Mouse (Mus musculus) liver, embryonic 15.5 days (tissue): ENCODE measurements around the gene Ran. TPM values are rescaled to one million over a fixed set of nuclear protein-coding genes. Genes with fewer than 3 reads are reported as not detected.

Experiments
- ATAC-seq: fragments of 200-750 bp; cut with Nextera tagmentation; 2 replicates; pipeline ENCODE4 v1.8.0; 2017; ENCODE audit warnings: moderate number of reproducible peaks, mild to moderate bottlenecking, moderate library complexity; ENCODE audit not compliant: insufficient read depth
- H3K27ac ChIP-seq: fragments of 300-500 bp; sonication (generic); replicated peaks from 2 replicates; pipeline ENCODE4 v1.5.1; 2015; ENCODE audit warnings: mild to moderate bottlenecking, inconsistent platforms
- H3K27me3 ChIP-seq: fragments of 300-500 bp; sonication (generic); 2 replicates; pipeline ENCODE4 v1.6.1; 2015; ENCODE audit warnings: mild to moderate bottlenecking, inconsistent platforms
- H3K36me3 ChIP-seq: fragments of 300-500 bp; sonication (generic); replicated peaks from 2 replicates; pipeline ENCODE4 v1.6.1; 2015; ENCODE audit warnings: moderate library complexity, mild to moderate bottlenecking, inconsistent platforms
- H3K4me1 ChIP-seq: fragments of 300-500 bp; sonication (generic); replicated peaks from 2 replicates; pipeline ENCODE4 v1.6.1; 2015; ENCODE audit warnings: inconsistent platforms
- H3K4me2 ChIP-seq: fragments of 300-500 bp; sonication (generic); 2 replicates; pipeline ENCODE4 v1.6.1; 2015; ENCODE audit warnings: moderate library complexity, mild to moderate bottlenecking, inconsistent platforms
- H3K4me3 ChIP-seq: fragments of 300-500 bp; sonication (generic); replicated peaks from 2 replicates; pipeline ENCODE4 v1.5.1; 2015; ENCODE audit warnings: mild to moderate bottlenecking, inconsistent platforms
- H3K9ac ChIP-seq: fragments of 300-500 bp; sonication (generic); 2 replicates; pipeline ENCODE4 v1.6.1; 2015; ENCODE audit warnings: moderate library complexity, mild to moderate bottlenecking, inconsistent platforms
- H3K9me3 ChIP-seq: fragments of 300-500 bp; sonication (generic); replicated peaks from 2 replicates; pipeline ENCODE4 v1.6.1; 2016; ENCODE audit warnings: inconsistent platforms
- WGBS: fragments of 180-500 bp; shearing (Covaris S2); methylation state at CpG from one replicate; pipeline ENCODE4 v1.1.7; 2015; ENCODE audit warnings: mixed read lengths; ENCODE audit not compliant: insufficient replicate concordance; 5-methylcytosine and 5-hydroxymethylcytosine counted together
- polyA plus RNA-seq: library from polyadenylated mRNA; unstranded; fragments of >200 nt; fragmentation: Nextera tagmentation; extraction: Ambion mirVana; gene quantifications from 2 replicates; pipeline ENCODE4 v1.2.1, GENCODE M21; 2015

The Ran gene
- polyA plus RNA-seq, 1 experiment from 2014 or later: 412 TPM

- Histone ChIP-seq H3K9ac (no peak overlapping the region), H3K9me3 (no peaks in the 10 kb centered on the region), H3K4me2 (no peak overlapping the region), H3K4me3 (no peak overlapping the region), H3K27ac (no peak overlapping the region), H3K27me3 (no peaks in the 10 kb centered on the region), H3K36me3 (no peaks in the 10 kb centered on the region), H3K4me1 (no peaks in the 10 kb centered on the region)
- ATAC-seq: no peak
- 60% methylated on average over 26 of the region's 26 CpGs for WGBS
Observed at GRCm38 (mm10) chr5:129045641-129046580, 26.0 kb downstream of the Ran start.

GRCm38 (mm10) chr5:129049372-129049771 lies 29.5 kb downstream of the Ran start:
- Histone ChIP-seq H3K4me3 (no peak overlapping the region), H3K27ac (no peak overlapping the region), H3K9ac (no peak overlapping the region), H3K36me3 (no peaks in the 10 kb centered on the region), H3K27me3 (peaks cover 8% of the 10 kb centered on the region; the same call in 1 of the 2 replicates), H3K4me2 (no peak overlapping the region), H3K4me1 (no peaks in the 10 kb centered on the region), H3K9me3 (no peaks in the 10 kb centered on the region)
- ATAC-seq: no peak
- WGBS: 72% methylated on average over 9 of the region's 9 CpGs

- WGBS: 48% methylated on average over 3 of the region's 3 CpGs
- Histone ChIP-seq H3K4me2 (no peak overlapping the region), H3K4me3 (no peak overlapping the region), H3K9ac (no peak overlapping the region), H3K27me3 (peaks cover 8% of the 10 kb centered on the region; the same call in 1 of the 2 replicates), H3K27ac (no peak overlapping the region), H3K4me1 (no peaks in the 10 kb centered on the region), H3K9me3 (no peaks in the 10 kb centered on the region), H3K36me3 (no peaks in the 10 kb centered on the region)
- ATAC-seq: no peak
Observed at GRCm38 (mm10) chr5:129051910-129052309, 32.0 kb downstream of the Ran start.

- Histone ChIP-seq H3K4me3 (no peak overlapping the region), H3K9me3 (no peaks in the 10 kb centered on the region), H3K4me1 (no peaks in the 10 kb centered on the region), H3K27me3 (peaks cover 8% of the 10 kb centered on the region; the same call in 1 of the 2 replicates), H3K36me3 (no peaks in the 10 kb centered on the region), H3K9ac (no peak overlapping the region), H3K4me2 (no peak overlapping the region), H3K27ac (no peak overlapping the region)
- no peak for ATAC-seq
- WGBS: 42% methylated on average over 20 of the region's 20 CpGs
Observed at GRCm38 (mm10) chr5:129052636-129053355, 32.9 kb downstream of the Ran start.

- peaks cover 8% of the 10 kb centered on the region; the same call in 1 of the 2 replicates for H3K27me3 ChIP-seq
- no peak overlapping the region for H3K4me3 ChIP-seq
- ATAC-seq: no peak
- no peaks in the 10 kb centered on the region for H3K4me1 ChIP-seq
- no peaks in the 10 kb centered on the region for H3K9me3 ChIP-seq
- H3K4me2 ChIP-seq: no peak overlapping the region
- no peak overlapping the region for H3K27ac ChIP-seq
- WGBS: 58% methylated on average over 9 of the region's 9 CpGs
- H3K36me3 ChIP-seq: no peaks in the 10 kb centered on the region
- no peak overlapping the region for H3K9ac ChIP-seq
Observed at GRCm38 (mm10) chr5:129054675-129055284, 34.9 kb downstream of the Ran start.

- Histone ChIP-seq H3K9ac (no peak overlapping the region), H3K4me3 (no peak overlapping the region), H3K27me3 (peaks cover 16% of the 10 kb centered on the region; the same call in 1 of the 2 replicates), H3K27ac (no peak overlapping the region), H3K9me3 (no peaks in the 10 kb centered on the region), H3K36me3 (no peaks in the 10 kb centered on the region), H3K4me2 (no peak overlapping the region), H3K4me1 (no peaks in the 10 kb centered on the region)
- WGBS: 61% methylated on average over 3 of the region's 3 CpGs
- no peak for ATAC-seq
Observed at GRCm38 (mm10) chr5:129059116-129059515, 39.2 kb downstream of the Ran start.

GRCm38 (mm10) chr5:129061579-129061978 lies 41.7 kb downstream of the Ran start:
- Histone ChIP-seq H3K27me3 (peaks cover 22% of the 10 kb centered on the region; the same call in 1 of the 2 replicates), H3K27ac (no peak overlapping the region), H3K4me2 (no peak overlapping the region), H3K9ac (no peak overlapping the region), H3K9me3 (no peaks in the 10 kb centered on the region), H3K4me3 (no peak overlapping the region), H3K4me1 (no peaks in the 10 kb centered on the region), H3K36me3 (no peaks in the 10 kb centered on the region)
- WGBS: 19% methylated on average over 13 of the region's 13 CpGs
- ATAC-seq: no peak

GRCm38 (mm10) chr5:129063037-129063791 lies 43.3 kb downstream of the Ran start:
- no peak for ATAC-seq
- Histone ChIP-seq H3K27ac (no peak overlapping the region), H3K36me3 (no peaks in the 10 kb centered on the region), H3K4me2 (no peak overlapping the region), H3K4me3 (no peak overlapping the region), H3K27me3 (peaks cover 22% of the 10 kb centered on the region; the same call in 1 of the 2 replicates), H3K9me3 (no peaks in the 10 kb centered on the region), H3K9ac (no peak overlapping the region), H3K4me1 (no peaks in the 10 kb centered on the region)
- WGBS: 8% methylated on average over 21 of the region's 21 CpGs

- WGBS: 39% methylated on average over 8 of the region's 8 CpGs
- Histone ChIP-seq H3K4me1 (no peaks in the 10 kb centered on the region), H3K4me3 (no peak overlapping the region), H3K27me3 (peaks cover 22% of the 10 kb centered on the region; the same call in 1 of the 2 replicates), H3K4me2 (no peak overlapping the region), H3K9ac (no peak overlapping the region), H3K36me3 (no peaks in the 10 kb centered on the region), H3K27ac (no peak overlapping the region), H3K9me3 (no peaks in the 10 kb centered on the region)
- ATAC-seq: no peak
Observed at GRCm38 (mm10) chr5:129063792-129064087, 43.9 kb downstream of the Ran start.

GRCm38 (mm10) chr5:129064186-129064585 lies 44.3 kb downstream of the Ran start:
- 69% methylated on average over 11 of the region's 11 CpGs for WGBS
- no peak for ATAC-seq
- no peak overlapping the region for H3K4me2 ChIP-seq
- H3K4me3 ChIP-seq: no peak overlapping the region
- H3K27ac ChIP-seq: no peak overlapping the region
- H3K4me1 ChIP-seq: no peaks in the 10 kb centered on the region
- no peaks in the 10 kb centered on the region for H3K36me3 ChIP-seq
- peaks cover 22% of the 10 kb centered on the region; the same call in 1 of the 2 replicates for H3K27me3 ChIP-seq
- no peak overlapping the region for H3K9ac ChIP-seq
- no peaks in the 10 kb centered on the region for H3K9me3 ChIP-seq
